Mouse (Mus musculus): Measurements from ENCODE around the gene Snd1. TPM values are rescaled to one million over a fixed set of nuclear protein-coding genes. Genes with fewer than 3 reads are reported as not detected.
A peak's percentile ranks its signal among the peaks of the same experiment; 100 is the strongest.

Snd1 gene
- polyA plus RNA-seq, 1 experiment from 2014 or later: 80.1 TPM

DNA sequence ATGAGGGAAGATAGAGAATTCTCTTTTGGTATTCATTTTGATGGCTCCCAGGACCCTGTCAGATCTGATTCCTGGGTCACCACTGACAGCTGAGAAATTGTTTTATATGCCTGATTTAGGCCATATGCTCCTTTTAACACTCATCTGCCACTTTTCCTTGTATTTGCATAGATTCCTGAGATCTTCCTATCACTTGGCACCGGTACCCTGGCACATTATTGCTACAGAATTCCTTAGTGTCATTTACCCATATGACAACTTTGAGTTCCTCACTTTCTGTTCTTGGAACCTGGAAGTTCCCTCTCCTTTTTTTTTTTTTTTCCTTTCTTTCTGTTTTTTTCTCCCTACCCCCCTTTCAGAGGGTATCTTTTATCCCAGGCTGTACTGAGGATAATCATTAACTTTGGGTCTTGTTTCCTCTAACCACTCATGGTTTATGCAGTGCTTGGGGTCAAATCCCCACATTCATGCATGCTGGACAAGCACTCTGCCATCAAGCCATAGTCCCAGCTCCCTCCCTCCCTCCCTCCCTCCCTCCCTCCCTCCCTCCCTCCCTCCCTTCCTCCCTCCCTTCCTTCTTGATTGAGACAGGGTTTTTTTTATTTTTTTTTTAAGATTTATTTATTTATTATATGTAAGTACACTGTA lies 13.4 kb downstream of the Snd1 start:
- H3K27me3 ChIP-seq: no peaks in the 10 kb centered on the region
- no peak overlapping the region for H3K4me2 ChIP-seq
- no peaks in the 10 kb centered on the region for H3K9me3 ChIP-seq (replicated peaks)
- H3K9ac ChIP-seq: no peak overlapping the region
- 85% methylated on average over 1 of the region's 1 CpGs for WGBS
- peak; percentile 61; the same call in 1 of the 2 replicates for ATAC-seq
- H3K4me1 ChIP-seq: peaks cover 7% of the 10 kb centered on the region
- H3K36me3 ChIP-seq (ENCODE audit: poor library complexity, severe bottlenecking): peaks cover 17% of the 10 kb centered on the region
- no peak overlapping the region for H3K4me3 ChIP-seq
- no peak overlapping the region for H3K27ac ChIP-seq

GRCm38 (mm10) chr6:28490612-28491011 lies 15.7 kb downstream of the Snd1 start:
- peaks cover 17% of the 10 kb centered on the region for H3K36me3 ChIP-seq (ENCODE audit: poor library complexity, severe bottlenecking)
- H3K4me2 ChIP-seq: no peak overlapping the region
- H3K4me1 ChIP-seq: 0 out of 2 replicates have a peak, but pooled peaks cover 4% of the 10 kb centered on the region
- H3K9ac ChIP-seq: no peak overlapping the region
- 96% methylated on average over 5 of the region's 5 CpGs for WGBS
- no peak overlapping the region for H3K27ac ChIP-seq
- H3K9me3 ChIP-seq (replicated peaks): no peaks in the 10 kb centered on the region
- no peak for ATAC-seq
- H3K4me3 ChIP-seq: no peak overlapping the region
- no peaks in the 10 kb centered on the region for H3K27me3 ChIP-seq

- H3K4me2 ChIP-seq: no peak overlapping the region
- no peak overlapping the region for H3K27ac ChIP-seq
- no peaks in the 10 kb centered on the region for H3K27me3 ChIP-seq
- no peaks in the 10 kb centered on the region for H3K4me1 ChIP-seq
- no peak overlapping the region for H3K4me3 ChIP-seq
- no peak for ATAC-seq
- H3K9me3 ChIP-seq (replicated peaks): no peaks in the 10 kb centered on the region
- H3K36me3 ChIP-seq (ENCODE audit: poor library complexity, severe bottlenecking): peaks cover 17% of the 10 kb centered on the region
- no peak overlapping the region for H3K9ac ChIP-seq
Measured at GRCm38 (mm10) chr6:28491198-28491597, 16.3 kb downstream of the Snd1 start.

DNA sequence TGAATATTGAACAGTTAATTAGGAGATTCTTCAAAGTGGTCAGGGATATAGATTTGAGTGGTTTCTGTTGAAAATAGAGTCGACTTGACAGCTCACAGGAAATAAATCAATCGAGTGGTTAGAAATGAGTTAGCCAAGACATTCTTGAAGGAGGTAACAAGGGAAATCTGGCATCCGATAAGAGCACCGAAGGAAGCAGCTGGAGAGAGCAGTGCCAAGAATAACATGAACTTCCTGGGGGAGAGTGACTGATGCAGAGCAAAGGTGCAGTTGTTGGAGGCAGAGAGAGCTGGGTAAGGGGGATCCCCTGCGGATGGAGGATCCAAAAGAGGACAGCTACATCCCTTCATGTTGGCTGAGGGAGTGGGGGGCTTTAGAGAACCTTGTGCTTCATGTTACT lies 22.9 kb downstream of the Snd1 start:
- 82% methylated on average over 5 of the region's 5 CpGs for WGBS
- Histone ChIP-seq H3K36me3 (ENCODE audit: poor library complexity, severe bottlenecking) (peaks cover 5% of the 10 kb centered on the region), H3K4me3 (no peak overlapping the region), H3K4me2 (no peak overlapping the region), H3K9me3 (replicated peaks) (no peaks in the 10 kb centered on the region), H3K4me1 (0 out of 2 replicates have a peak, but pooled peaks cover 6% of the 10 kb centered on the region), H3K27ac (no peak overlapping the region), H3K9ac (no peak overlapping the region), H3K27me3 (no peaks in the 10 kb centered on the region)
- no peak for ATAC-seq

DNA sequence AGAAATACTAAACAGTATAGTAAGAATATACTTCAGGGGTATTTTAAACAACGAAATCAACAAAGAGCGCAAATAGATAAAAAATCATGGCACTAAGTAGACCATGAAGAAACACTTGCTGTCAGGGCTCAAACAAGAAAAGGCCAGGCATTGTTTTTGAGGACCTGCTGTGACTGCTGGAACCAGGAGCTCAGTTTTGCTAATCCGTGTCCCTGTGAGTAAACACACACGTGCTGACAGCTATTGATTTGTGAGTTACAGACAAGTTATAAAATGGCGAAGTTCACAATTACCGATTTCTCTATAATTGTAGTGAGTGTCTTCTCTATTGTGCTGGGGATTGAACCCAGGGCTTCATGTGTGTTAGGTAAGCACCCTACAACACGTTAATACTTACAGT lies 27.6 kb downstream of the Snd1 start:
- H3K4me2 ChIP-seq: no peak overlapping the region
- no peaks in the 10 kb centered on the region for H3K36me3 ChIP-seq (ENCODE audit: poor library complexity, severe bottlenecking)
- WGBS: 82% methylated on average over 7 of the region's 7 CpGs
- H3K27ac ChIP-seq: no peak overlapping the region
- no peaks in the 10 kb centered on the region for H3K27me3 ChIP-seq
- H3K4me1 ChIP-seq: 0 out of 2 replicates have a peak, but pooled peaks cover 6% of the 10 kb centered on the region
- no peak overlapping the region for H3K9ac ChIP-seq
- no peak overlapping the region for H3K4me3 ChIP-seq
- no peaks in the 10 kb centered on the region for H3K9me3 ChIP-seq (replicated peaks)
- ATAC-seq: no peak

- H3K9ac ChIP-seq: no peak overlapping the region
- 0 out of 2 replicates have a peak, but pooled peaks cover 6% of the 10 kb centered on the region for H3K4me1 ChIP-seq
- no peak overlapping the region for H3K4me3 ChIP-seq
- H3K27ac ChIP-seq: no peak overlapping the region
- no peaks in the 10 kb centered on the region for H3K9me3 ChIP-seq (replicated peaks)
- no peaks in the 10 kb centered on the region for H3K27me3 ChIP-seq
- no peak for ATAC-seq
- 92% methylated on average over 4 of the region's 4 CpGs for WGBS
- no peaks in the 10 kb centered on the region for H3K36me3 ChIP-seq (ENCODE audit: poor library complexity, severe bottlenecking)
- H3K4me2 ChIP-seq: no peak overlapping the region
Measured at GRCm38 (mm10) chr6:28503148-28503547, 28.2 kb downstream of the Snd1 start.

GRCm38 (mm10) chr6:28504611-28505010 lies 29.7 kb downstream of the Snd1 start:
- no peaks in the 10 kb centered on the region for H3K27me3 ChIP-seq
- no peaks in the 10 kb centered on the region for H3K36me3 ChIP-seq (ENCODE audit: poor library complexity, severe bottlenecking)
- H3K9ac ChIP-seq: no peak overlapping the region
- H3K27ac ChIP-seq: no peak overlapping the region
- no peaks in the 10 kb centered on the region for H3K9me3 ChIP-seq (replicated peaks)
- H3K4me1 ChIP-seq: no peaks in the 10 kb centered on the region
- no peak for ATAC-seq
- H3K4me3 ChIP-seq: no peak overlapping the region
- H3K4me2 ChIP-seq: no peak overlapping the region
- WGBS: 91% methylated on average over 7 of the region's 7 CpGs

DNA sequence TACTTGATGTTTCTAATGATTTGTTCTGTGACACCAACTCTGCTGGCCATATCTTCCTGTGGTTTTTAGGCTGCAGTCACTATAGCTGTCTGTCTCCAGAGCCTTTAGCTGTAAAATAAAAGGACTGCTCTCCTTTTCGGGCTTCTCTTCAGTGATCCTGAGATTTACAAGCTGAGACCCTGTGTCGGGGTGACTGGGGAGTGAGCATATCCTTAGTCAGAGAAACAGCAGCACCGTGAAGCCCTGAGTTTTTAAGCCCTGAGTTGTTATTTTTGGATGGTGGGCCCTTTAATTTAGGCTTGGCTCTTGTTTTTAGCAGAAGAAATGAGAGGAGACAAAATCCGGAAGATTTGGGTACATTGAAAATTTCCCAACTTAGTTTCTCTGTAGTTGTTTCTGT lies 32.8 kb downstream of the Snd1 start:
- Histone ChIP-seq H3K9me3 (replicated peaks) (no peaks in the 10 kb centered on the region), H3K36me3 (ENCODE audit: poor library complexity, severe bottlenecking) (0 out of 2 replicates have a peak, but pooled peaks cover 1% of the 10 kb centered on the region), H3K4me2 (no peak overlapping the region), H3K27me3 (no peaks in the 10 kb centered on the region), H3K27ac (no peak overlapping the region), H3K4me3 (no peak overlapping the region), H3K4me1 (no peaks in the 10 kb centered on the region), H3K9ac (no peak overlapping the region)
- 89% methylated on average over 4 of the region's 4 CpGs for WGBS
- ATAC-seq: no peak

DNA sequence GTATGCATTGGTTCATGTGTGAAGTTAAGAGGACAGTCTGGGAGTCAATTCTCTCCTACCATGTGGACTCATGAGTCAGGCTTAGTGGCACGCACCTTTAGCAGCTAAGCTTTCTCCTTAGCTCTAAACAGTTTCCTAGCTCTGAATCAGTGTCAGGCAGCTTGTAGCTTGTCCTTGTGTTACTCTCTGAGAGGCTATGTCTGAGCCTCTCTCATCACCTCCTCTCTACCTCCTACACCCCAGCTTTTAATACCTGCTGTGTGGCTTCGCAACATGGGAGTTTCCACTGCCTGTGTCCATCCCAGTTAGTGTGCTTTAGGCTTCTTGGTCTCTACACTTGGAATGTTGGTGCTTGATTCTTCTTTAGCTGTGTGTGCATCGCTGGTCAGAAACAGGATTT lies 39.3 kb downstream of the Snd1 start:
- 0 out of 2 replicates have a peak, but pooled peaks cover 3% of the 10 kb centered on the region for H3K4me1 ChIP-seq
- H3K9me3 ChIP-seq (replicated peaks): no peaks in the 10 kb centered on the region
- H3K4me3 ChIP-seq: no peak overlapping the region
- H3K4me2 ChIP-seq: no peak overlapping the region
- no peak overlapping the region for H3K27ac ChIP-seq
- H3K9ac ChIP-seq: no peak overlapping the region
- WGBS: 97% methylated on average over 3 of the region's 3 CpGs
- peaks cover 16% of the 10 kb centered on the region for H3K36me3 ChIP-seq (ENCODE audit: poor library complexity, severe bottlenecking)
- no peak for ATAC-seq
- no peaks in the 10 kb centered on the region for H3K27me3 ChIP-seq

DNA sequence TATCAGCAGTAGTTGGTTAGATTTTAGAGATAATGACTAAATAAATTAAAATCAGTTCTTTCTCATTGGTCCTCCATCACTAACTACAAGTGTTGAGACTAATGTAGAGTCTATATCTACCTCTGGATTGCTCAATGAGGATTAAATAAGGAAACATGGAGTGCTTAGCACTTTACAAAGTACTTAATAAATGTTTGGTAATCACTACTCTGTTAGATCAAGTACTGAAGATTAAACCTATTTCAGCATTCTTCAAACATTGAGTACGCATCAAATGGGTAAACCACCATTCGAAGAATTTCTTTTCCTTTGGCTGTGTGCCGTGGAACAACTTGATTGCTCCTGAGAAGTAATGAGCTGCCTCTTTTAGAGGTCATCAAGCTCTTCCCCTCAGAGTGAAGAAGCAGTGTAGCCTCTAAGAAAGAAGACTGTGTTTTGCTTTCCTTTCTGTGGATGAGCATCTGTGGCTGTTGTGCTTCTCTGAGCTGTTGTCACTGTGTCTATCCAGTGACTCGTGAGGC lies 40.0 kb downstream of the Snd1 start:
- Histone ChIP-seq H3K4me3 (no peak overlapping the region), H3K27me3 (no peaks in the 10 kb centered on the region), H3K9ac (no peak overlapping the region), H3K4me2 (no peak overlapping the region), H3K36me3 (ENCODE audit: poor library complexity, severe bottlenecking) (peaks cover 16% of the 10 kb centered on the region), H3K9me3 (replicated peaks) (no peaks in the 10 kb centered on the region), H3K4me1 (0 out of 2 replicates have a peak, but pooled peaks cover 3% of the 10 kb centered on the region), H3K27ac (no peak overlapping the region)
- 93% methylated on average over 4 of the region's 4 CpGs for WGBS
- ATAC-seq: no peak

DNA sequence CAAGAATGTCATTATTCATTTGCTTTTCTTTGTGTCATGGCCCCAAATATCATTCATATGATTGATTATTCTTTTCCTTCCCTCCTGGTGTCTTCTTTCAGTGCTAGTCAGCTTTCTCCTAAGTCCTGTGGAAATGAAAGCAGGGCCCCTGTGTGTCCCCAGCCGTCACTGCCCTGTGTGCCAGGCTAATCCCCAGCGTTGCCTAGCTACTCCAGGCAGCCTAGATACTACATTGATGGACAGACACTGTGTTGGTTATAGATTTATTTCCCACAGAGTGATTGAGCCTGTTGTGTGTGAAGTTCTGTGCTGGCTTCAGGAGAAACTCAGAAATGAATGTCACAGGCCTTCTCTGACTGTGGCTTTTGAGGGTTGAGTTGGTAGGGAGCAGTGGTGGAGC lies 41.7 kb downstream of the Snd1 start:
- 44% methylated on average over 2 of the region's 2 CpGs for WGBS
- peak overlapping the region; percentile 25; the same call in 1 of the 2 replicates for H3K27ac ChIP-seq
- H3K9ac ChIP-seq: no peak overlapping the region
- H3K4me2 ChIP-seq: no peak overlapping the region
- H3K27me3 ChIP-seq: no peaks in the 10 kb centered on the region
- 0 out of 2 replicates have a peak, but pooled peaks cover 3% of the 10 kb centered on the region for H3K4me1 ChIP-seq
- peaks cover 24% of the 10 kb centered on the region for H3K36me3 ChIP-seq (ENCODE audit: poor library complexity, severe bottlenecking)
- ATAC-seq: no peak
- H3K4me3 ChIP-seq: no peak overlapping the region
- H3K9me3 ChIP-seq (replicated peaks): no peaks in the 10 kb centered on the region

- ATAC-seq: no peak
- Histone ChIP-seq H3K4me1 (0 out of 2 replicates have a peak, but pooled peaks cover 3% of the 10 kb centered on the region), H3K9me3 (replicated peaks) (no peaks in the 10 kb centered on the region), H3K4me2 (no peak overlapping the region), H3K4me3 (no peak overlapping the region), H3K27me3 (no peaks in the 10 kb centered on the region), H3K9ac (no peak overlapping the region), H3K36me3 (ENCODE audit: poor library complexity, severe bottlenecking) (peaks cover 27% of the 10 kb centered on the region), H3K27ac (no peak overlapping the region)
- WGBS: 76% methylated on average over 1 of the region's 1 CpGs
Measured at GRCm38 (mm10) chr6:28517050-28517449, 42.1 kb downstream of the Snd1 start.

DNA sequence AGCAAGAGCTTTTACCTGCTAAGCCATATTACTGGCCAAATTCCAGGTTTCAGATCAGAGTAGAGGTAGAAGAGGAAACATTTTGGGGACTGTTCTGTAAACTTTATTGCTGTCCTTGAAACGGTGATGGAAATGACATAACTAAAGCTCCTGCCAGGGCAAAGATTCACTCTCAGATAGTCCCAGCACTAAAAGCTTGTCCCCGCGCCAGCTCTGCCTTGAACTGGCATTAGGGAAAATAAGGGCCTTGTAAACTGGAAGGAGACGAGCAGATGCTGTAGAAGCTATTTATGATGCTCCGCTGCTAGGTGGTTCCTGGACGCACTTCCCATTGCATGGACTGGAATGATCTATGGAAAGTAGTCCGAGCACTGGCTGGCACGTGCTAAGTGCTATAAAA lies 44.5 kb downstream of the Snd1 start:
- Histone ChIP-seq H3K27me3 (no peaks in the 10 kb centered on the region), H3K36me3 (ENCODE audit: poor library complexity, severe bottlenecking) (peaks cover 25% of the 10 kb centered on the region), H3K4me3 (no peak overlapping the region), H3K4me1 (0 out of 2 replicates have a peak, but pooled peaks cover 3% of the 10 kb centered on the region), H3K4me2 (no peak overlapping the region), H3K9me3 (replicated peaks) (no peaks in the 10 kb centered on the region), H3K9ac (no peak overlapping the region), H3K27ac (no peak overlapping the region)
- ATAC-seq: no peak
- 96% methylated on average over 8 of the region's 8 CpGs for WGBS
